Mouse (Mus musculus): ENCODE results near the gene Nkx2-1.
"Not testable (repeated sequence)": the region's sequence is repeated elsewhere in the genome, so short reads cannot be mapped to it uniquely, and the experiment has no call there.

Gene Nkx2-1

GRCm38 (mm10) chr12:56536884-56537265 is at the start of gene Nkx2-1:
TSS of gene Nkx2-1 (minus strand) at chr12:56536908.
- DNase-seq = no peak

- DNase-seq = peak; percentile 82 to 87
Observed at GRCm38 (mm10) chr12:56541068-56541467, 4.4 kb upstream of the Nkx2-1 start.

- DNase-seq = no peak
Observed at GRCm38 (mm10) chr12:56540591-56540990, 3.9 kb upstream of the Nkx2-1 start.

- no peak for DNase-seq
Observed at GRCm38 (mm10) chr12:56538601-56539000, 1.9 kb upstream of the Nkx2-1 start.

GRCm38 (mm10) chr12:56537931-56538330 is 1.2 kb upstream of the Nkx2-1 start:
- no peak for DNase-seq

GRCm38 (mm10) chr12:56537342-56537741 is 634 bp upstream of the Nkx2-1 start:
- DNase-seq = no peak

GRCm38 (mm10) chr12:56536174-56536883 is 379 bp downstream of the Nkx2-1 start:
- DNase-seq = no peak

- no peak for DNase-seq
Observed at GRCm38 (mm10) chr12:56535411-56536173, 1.1 kb downstream of the Nkx2-1 start.

- DNase-seq = no peak
Observed at GRCm38 (mm10) chr12:56534651-56535326, 1.9 kb downstream of the Nkx2-1 start.

GRCm38 (mm10) chr12:56534311-56534650 is 2.4 kb downstream of the Nkx2-1 start:
- DNase-seq = no peak

- DNase-seq = no peak
Observed at GRCm38 (mm10) chr12:56533501-56534310, 3.0 kb downstream of the Nkx2-1 start.

- peak; percentile 30 to 49 for DNase-seq
Observed at GRCm38 (mm10) chr12:56532986-56533495, 3.7 kb downstream of the Nkx2-1 start.

GRCm38 (mm10) chr12:56532142-56532541 is 4.6 kb downstream of the Nkx2-1 start:
- no peak for DNase-seq

- no peak for DNase-seq
Observed at GRCm38 (mm10) chr12:56531051-56531620, 5.6 kb downstream of the Nkx2-1 start.

GRCm38 (mm10) chr12:56529931-56530330 is 6.8 kb downstream of the Nkx2-1 start:
- DNase-seq = no peak

GRCm38 (mm10) chr12:56528881-56529681 is 7.6 kb downstream of the Nkx2-1 start:
- no peak for DNase-seq

- DNase-seq = no peak
Observed at GRCm38 (mm10) chr12:56528034-56528570, 8.6 kb downstream of the Nkx2-1 start.

- no peak for DNase-seq
Observed at GRCm38 (mm10) chr12:56527071-56527470, 9.6 kb downstream of the Nkx2-1 start.

GRCm38 (mm10) chr12:56525219-56525797 is 11.4 kb downstream of the Nkx2-1 start:
- DNase-seq = not testable (repeated sequence)

- DNase-seq = no peak
Observed at GRCm38 (mm10) chr12:56524201-56524600, 12.5 kb downstream of the Nkx2-1 start.

- no peak for DNase-seq
Observed at GRCm38 (mm10) chr12:56522191-56522590, 14.5 kb downstream of the Nkx2-1 start.
